Mouse (Mus musculus) kidney, postnatal 0 days (tissue): ENCODE results near the gene Pik3r4. TPM values are rescaled to one million over a fixed set of nuclear protein-coding genes. Genes with fewer than 3 reads are reported as not detected.
A peak's percentile ranks its signal among the peaks of the same experiment; 100 is the strongest.

ENCODE experiments used
- ATAC-seq: fragments of 200-750 bp; cut with Nextera tagmentation; replicated peaks from 2 replicates; pipeline ENCODE4 v1.8.0; 2017; ENCODE audit warnings: low read depth, moderate number of reproducible peaks, moderate TSS enrichment, moderate library complexity; ENCODE audit not compliant: low FRiP score
- DNase-seq: peaks from one replicate; pipeline ENCODE4 v3.0.0-alpha.2; 2016; ENCODE audit warnings: low spot score
- H3K27ac ChIP-seq: fragments of 300-500 bp; sonication (generic); 2 replicates; pipeline ENCODE4 v1.5.1; 2014; ENCODE audit warnings: mild to moderate bottlenecking
- H3K27me3 ChIP-seq: fragments of 300-500 bp; sonication (generic); 2 replicates; pipeline ENCODE4 v1.6.1; 2014; ENCODE audit warnings: low read length, mixed read lengths; ENCODE audit not compliant: insufficient read depth
- H3K36me3 ChIP-seq: fragments of 300-500 bp; sonication (generic); 2 replicates; pipeline ENCODE4 v1.6.1; 2014; ENCODE audit warnings: low read length, mixed read lengths; ENCODE audit not compliant: insufficient read depth
- H3K4me1 ChIP-seq: fragments of 300-500 bp; sonication (generic); replicated peaks from 2 replicates; pipeline ENCODE4 v1.6.1; 2014; ENCODE audit warnings: antibody characterized with exemption, low read length, mixed read lengths; ENCODE audit not compliant: insufficient read depth
- H3K4me2 ChIP-seq: fragments of 300-500 bp; sonication (generic); 2 replicates; pipeline ENCODE4 v1.6.1; 2014; ENCODE audit warnings: mild to moderate bottlenecking, low read length, moderate library complexity, mixed read lengths
- H3K4me3 ChIP-seq: fragments of 300-500 bp; sonication (generic); replicated peaks from 2 replicates; pipeline ENCODE4 v1.5.1; 2014; ENCODE audit warnings: low read depth, low read length
- H3K9ac ChIP-seq: fragments of 300-500 bp; sonication (generic); 2 replicates; pipeline ENCODE4 v1.6.1; 2014; ENCODE audit warnings: low read depth, low read length
- H3K9me3 ChIP-seq: fragments of 300-500 bp; sonication (generic); replicated peaks from 2 replicates; pipeline ENCODE4 v1.6.1; 2016; ENCODE audit warnings: low read length, inconsistent platforms, mixed read lengths
- CTCF ChIP-seq: IDR thresholded peaks from 2 replicates; pipeline ENCODE4 v1.5.1; 2016; ENCODE audit warnings: antibody characterized with exemption, low read depth, mild to moderate bottlenecking, moderate library complexity
- WGBS: fragments of 180-500 bp; shearing (Covaris S2); extraction: QIAGEN DNeasy Blood & Tissue Kit; methylation state at CpG from one replicate; pipeline ENCODE4 v1.1.7; 2014; 5-methylcytosine and 5-hydroxymethylcytosine counted together
- polyA plus RNA-seq: library from polyadenylated mRNA; unstranded; fragments of >200 nt; fragmentation: Nextera tagmentation; extraction: Ambion mirVana; gene quantifications from 2 replicates; pipeline ENCODE4 v1.2.1, GENCODE M21; 2015

Gene Pik3r4
- polyA plus RNA-seq, 1 experiment from 2014 or later = 18.0 TPM

GRCm38 (mm10) chr9:105693854-105694253, 51.1 kb downstream of the Pik3r4 start:
- no peak overlapping the region for H3K27ac ChIP-seq
- H3K27me3 ChIP-seq = no peaks in the 10 kb centered on the region
- H3K36me3 ChIP-seq = no peaks in the 10 kb centered on the region
- no peak overlapping the region for H3K4me2 ChIP-seq
- ATAC-seq = peak; percentile 59
- no peaks in the 10 kb centered on the region for H3K4me1 ChIP-seq
- peak; percentile 93 for DNase-seq
- WGBS = 3% methylated on average over 5 of the region's 5 CpGs
- H3K4me3 ChIP-seq = no peak overlapping the region
- no peaks in the 10 kb centered on the region for H3K9me3 ChIP-seq
- H3K9ac ChIP-seq = no peak overlapping the region
- TF ChIP-seq CTCF = peak; percentile 97

GRCm38 (mm10) chr9:105696818-105697564, 54.2 kb downstream of the Pik3r4 start:
- H3K4me2 ChIP-seq = no peak overlapping the region
- no peaks in the 10 kb centered on the region for H3K9me3 ChIP-seq
- H3K27ac ChIP-seq = no peak overlapping the region
- no peak overlapping the region for H3K9ac ChIP-seq
- no peaks in the 10 kb centered on the region for H3K4me1 ChIP-seq
- no peak for DNase-seq
- no peak for ATAC-seq
- 79% methylated on average over 7 of the region's 7 CpGs for WGBS
- no peak for TF ChIP-seq CTCF
- no peak overlapping the region for H3K4me3 ChIP-seq
- no peaks in the 10 kb centered on the region for H3K36me3 ChIP-seq
- no peaks in the 10 kb centered on the region for H3K27me3 ChIP-seq

GRCm38 (mm10) chr9:105697764-105698396, 55.1 kb downstream of the Pik3r4 start:
- no peaks in the 10 kb centered on the region for H3K9me3 ChIP-seq
- no peak for ATAC-seq
- H3K4me2 ChIP-seq = no peak overlapping the region
- 31% methylated on average over 9 of the region's 9 CpGs for WGBS
- DNase-seq = peak; percentile 66
- H3K4me3 ChIP-seq = no peak overlapping the region
- no peaks in the 10 kb centered on the region for H3K4me1 ChIP-seq
- TF ChIP-seq CTCF = no peak
- H3K36me3 ChIP-seq = no peaks in the 10 kb centered on the region
- H3K27ac ChIP-seq = no peak overlapping the region
- no peaks in the 10 kb centered on the region for H3K27me3 ChIP-seq
- H3K9ac ChIP-seq = no peak overlapping the region

GRCm38 (mm10) chr9:105700702-105701101, 57.9 kb downstream of the Pik3r4 start:
- no peak overlapping the region for H3K9ac ChIP-seq
- 67% methylated on average over 6 of the region's 6 CpGs for WGBS
- no peaks in the 10 kb centered on the region for H3K9me3 ChIP-seq
- DNase-seq (no peak), ATAC-seq (no peak)
- H3K27me3 ChIP-seq = no peaks in the 10 kb centered on the region
- H3K27ac ChIP-seq = no peak overlapping the region
- H3K36me3 ChIP-seq = no peaks in the 10 kb centered on the region
- no peak for TF ChIP-seq CTCF
- no peak overlapping the region for H3K4me2 ChIP-seq
- no peaks in the 10 kb centered on the region for H3K4me1 ChIP-seq
- no peak overlapping the region for H3K4me3 ChIP-seq

DNA sequence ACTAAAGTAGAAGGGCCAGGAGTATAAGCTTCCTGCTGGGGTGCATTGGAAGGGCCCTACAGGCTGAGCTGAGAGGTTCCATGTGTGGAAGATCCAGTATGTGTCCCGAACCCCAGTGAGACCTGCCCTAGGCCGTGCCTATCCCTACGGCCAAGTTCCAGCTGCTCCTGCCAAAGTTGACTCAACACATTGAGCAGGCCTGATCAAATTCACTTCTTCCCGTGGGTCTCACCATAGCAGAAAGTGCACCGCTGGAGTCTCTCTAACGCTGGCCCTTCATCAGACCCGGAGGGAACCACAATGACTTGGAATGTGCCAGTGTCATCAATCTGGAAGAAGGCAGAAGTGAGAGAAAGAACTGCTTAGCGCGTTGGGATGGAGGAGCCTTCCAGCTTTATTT, 59.2 kb downstream of the Pik3r4 start:
- Histone ChIP-seq H3K36me3 (no peaks in the 10 kb centered on the region), H3K4me1 (no peaks in the 10 kb centered on the region), H3K4me3 (no peak overlapping the region), H3K9ac (no peak overlapping the region), H3K27ac (no peak overlapping the region), H3K27me3 (no peaks in the 10 kb centered on the region), H3K9me3 (no peaks in the 10 kb centered on the region), H3K4me2 (no peak overlapping the region)
- DNase-seq (no peak), ATAC-seq (no peak)
- TF ChIP-seq CTCF = no peak
- WGBS = 71% methylated on average over 9 of the region's 9 CpGs

- TF ChIP-seq CTCF = no peak
- Histone ChIP-seq H3K4me2 (no peak overlapping the region), H3K4me1 (no peaks in the 10 kb centered on the region), H3K36me3 (no peaks in the 10 kb centered on the region), H3K4me3 (no peak overlapping the region), H3K9ac (no peak overlapping the region), H3K27me3 (no peaks in the 10 kb centered on the region), H3K27ac (no peak overlapping the region), H3K9me3 (no peaks in the 10 kb centered on the region)
- 77% methylated on average over 16 of the region's 16 CpGs for WGBS
- DNase-seq (no peak), ATAC-seq (no peak)
These were observed 61.6 kb downstream of the Pik3r4 start for GRCm38 (mm10) chr9:105704226-105704932.
